Mouse (Mus musculus) neural tube, embryonic 11.5 days (tissue): ENCODE results near the gene Sh3d21. TPM values are rescaled to one million over a fixed set of nuclear protein-coding genes. Genes with fewer than 3 reads are reported as not detected.

Experiments
- ATAC-seq: fragments of 200-750 bp; cut with Nextera tagmentation; 2 replicates; pipeline ENCODE4 v1.8.0; 2017; ENCODE audit warnings: moderate number of reproducible peaks, mild to moderate bottlenecking, moderate TSS enrichment, moderate library complexity; ENCODE audit not compliant: insufficient read depth, low FRiP score, low TSS enrichment
- DNase-seq: peaks from one replicate; pipeline ENCODE4 v3.0.0-alpha.2; 2015; ENCODE audit warnings: low spot score
- H3K27ac ChIP-seq: fragments of 300-500 bp; sonication (generic); 2 replicates; pipeline ENCODE4 v1.5.1; 2014; ENCODE audit warnings: low read depth, mild to moderate bottlenecking, low read length
- H3K27me3 ChIP-seq: fragments of 300-500 bp; sonication (generic); 2 replicates; pipeline ENCODE4 v1.6.1; 2014; ENCODE audit warnings: mild to moderate bottlenecking, low read length, mixed read lengths; ENCODE audit not compliant: control insufficient read depth, insufficient read depth
- H3K36me3 ChIP-seq: fragments of 300-500 bp; sonication (generic); 2 replicates; pipeline ENCODE4 v1.6.1; 2014; ENCODE audit warnings: mild to moderate bottlenecking, low read length, moderate library complexity, mixed read lengths; ENCODE audit not compliant: control insufficient read depth, insufficient read depth
- H3K4me1 ChIP-seq: fragments of 300-500 bp; sonication (generic); 2 replicates; pipeline ENCODE4 v1.6.1; 2014; ENCODE audit warnings: low read length, mixed read lengths; ENCODE audit not compliant: control insufficient read depth, insufficient read depth
- H3K4me2 ChIP-seq: fragments of 300-500 bp; sonication (generic); 2 replicates; pipeline ENCODE4 v1.6.1; 2014; ENCODE audit warnings: low read depth, mild to moderate bottlenecking, moderate library complexity
- H3K4me3 ChIP-seq: fragments of 300-500 bp; sonication (generic); 2 replicates; pipeline ENCODE4 v1.5.1; 2014; ENCODE audit warnings: low read depth, low read length
- H3K9ac ChIP-seq: fragments of 300-500 bp; sonication (generic); 2 replicates; pipeline ENCODE4 v1.6.1; 2014; ENCODE audit warnings: mild to moderate bottlenecking, low read length
- H3K9me3 ChIP-seq: fragments of 300-500 bp; sonication (generic); 2 replicates; pipeline ENCODE4 v1.6.1; 2016; ENCODE audit warnings: low read length; ENCODE audit not compliant: control insufficient read depth
- WGBS: fragments of 180-500 bp; shearing (Covaris S2); extraction: QIAGEN DNeasy Blood & Tissue Kit; methylation state at CpG from one replicate; pipeline ENCODE4 v1.1.7; 2014; 5-methylcytosine and 5-hydroxymethylcytosine counted together
- polyA plus RNA-seq: library from polyadenylated mRNA; unstranded; fragments of >200 nt; fragmentation: Nextera tagmentation; extraction: Ambion mirVana; gene quantifications from 2 replicates; pipeline ENCODE4 v1.2.1, GENCODE M21; 2014

The Sh3d21 gene
- polyA plus RNA-seq, 1 experiment from 2014 or later: 2.6 TPM

- peaks cover 8% of the 10 kb centered on the region for H3K4me1 ChIP-seq
- no peak overlapping the region for H3K4me2 ChIP-seq
- peaks cover 11% of the 10 kb centered on the region for H3K36me3 ChIP-seq
- WGBS: 61% methylated on average over 11 of the region's 11 CpGs
- H3K9ac ChIP-seq: no peak overlapping the region
- ATAC-seq (no peak), DNase-seq (no peak)
- H3K27ac ChIP-seq: no peak overlapping the region
- H3K27me3 ChIP-seq: no peaks in the 10 kb centered on the region
- no peak overlapping the region for H3K4me3 ChIP-seq
- H3K9me3 ChIP-seq: no peaks in the 10 kb centered on the region
Measured at GRCm38 (mm10) chr4:126130502-126130901, 32.8 kb downstream of the Sh3d21 start.

GRCm38 (mm10) chr4:126123309-126124040 is 39.8 kb downstream of the Sh3d21 start:
- H3K4me3 ChIP-seq: no peak overlapping the region
- no peaks in the 10 kb centered on the region for H3K27me3 ChIP-seq
- WGBS: 90% methylated on average over 10 of the region's 10 CpGs
- ATAC-seq (no peak), DNase-seq (no peak)
- no peak overlapping the region for H3K4me2 ChIP-seq
- no peaks in the 10 kb centered on the region for H3K4me1 ChIP-seq
- no peaks in the 10 kb centered on the region for H3K9me3 ChIP-seq
- H3K9ac ChIP-seq: no peak overlapping the region
- H3K27ac ChIP-seq: no peak overlapping the region
- H3K36me3 ChIP-seq: peaks cover 6% of the 10 kb centered on the region

GRCm38 (mm10) chr4:126120506-126120905 is 42.8 kb downstream of the Sh3d21 start:
- Histone ChIP-seq H3K27me3 (no peaks in the 10 kb centered on the region), H3K36me3 (peaks cover 2% of the 10 kb centered on the region), H3K27ac (no peak overlapping the region), H3K4me2 (no peak overlapping the region), H3K9me3 (no peaks in the 10 kb centered on the region), H3K4me3 (no peak overlapping the region), H3K9ac (no peak overlapping the region), H3K4me1 (no peaks in the 10 kb centered on the region)
- WGBS: 90% methylated on average over 2 of the region's 2 CpGs
- ATAC-seq (no peak), DNase-seq (no peak)

GRCm38 (mm10) chr4:126120052-126120451 is 43.2 kb downstream of the Sh3d21 start:
- H3K9me3 ChIP-seq: no peaks in the 10 kb centered on the region
- H3K27me3 ChIP-seq: no peaks in the 10 kb centered on the region
- no peak overlapping the region for H3K4me2 ChIP-seq
- 87% methylated on average over 5 of the region's 5 CpGs for WGBS
- no peak overlapping the region for H3K9ac ChIP-seq
- DNase-seq (no peak), ATAC-seq (no peak)
- no peak overlapping the region for H3K4me3 ChIP-seq
- H3K4me1 ChIP-seq: no peaks in the 10 kb centered on the region
- no peak overlapping the region for H3K27ac ChIP-seq
- peaks cover 1% of the 10 kb centered on the region for H3K36me3 ChIP-seq

- no peak overlapping the region for H3K4me3 ChIP-seq
- ATAC-seq: no peak
- no peak overlapping the region for H3K27ac ChIP-seq
Measured at GRCm38 (mm10) chr4:126119051-126119450, 44.2 kb downstream of the Sh3d21 start.

GRCm38 (mm10) chr4:126118651-126119050 is 44.6 kb downstream of the Sh3d21 start:
- DNase-seq (no peak), ATAC-seq (no peak)
- WGBS: 89% methylated on average over 4 of the region's 4 CpGs

More at GRCm38 (mm10) chr4:126119051-126119450, 44.2 kb downstream of the Sh3d21 start:
- no peak for DNase-seq
- Histone ChIP-seq H3K36me3 (no peaks in the 10 kb centered on the region; the same call in 1 of the 2 replicates), H3K9me3 (no peaks in the 10 kb centered on the region), H3K9ac (no peak overlapping the region), H3K4me2 (no peak overlapping the region), H3K27me3 (no peaks in the 10 kb centered on the region), H3K4me1 (no peaks in the 10 kb centered on the region)
- WGBS: 81% methylated on average over 1 of the region's 1 CpGs

GRCm38 (mm10) chr4:126117116-126117515 is 46.2 kb downstream of the Sh3d21 start:
- H3K4me2 ChIP-seq: no peak overlapping the region
- H3K9me3 ChIP-seq: no peaks in the 10 kb centered on the region
- no peak overlapping the region for H3K27ac ChIP-seq
- no peaks in the 10 kb centered on the region; the same call in 1 of the 2 replicates for H3K36me3 ChIP-seq
- no peak for DNase-seq
- H3K9ac ChIP-seq: no peak overlapping the region
- no peaks in the 10 kb centered on the region for H3K4me1 ChIP-seq
- no peak overlapping the region for H3K4me3 ChIP-seq
- 87% methylated on average over 8 of the region's 8 CpGs for WGBS
- H3K27me3 ChIP-seq: no peaks in the 10 kb centered on the region
- no peak for ATAC-seq

More at GRCm38 (mm10) chr4:126118651-126119050, 44.6 kb downstream of the Sh3d21 start:
- Histone ChIP-seq H3K27ac (no peak overlapping the region), H3K9me3 (no peaks in the 10 kb centered on the region), H3K36me3 (no peaks in the 10 kb centered on the region; the same call in 1 of the 2 replicates), H3K27me3 (no peaks in the 10 kb centered on the region), H3K4me3 (no peak overlapping the region), H3K9ac (no peak overlapping the region), H3K4me1 (no peaks in the 10 kb centered on the region), H3K4me2 (no peak overlapping the region)

- Histone ChIP-seq H3K36me3 (no peaks in the 10 kb centered on the region; the same call in 1 of the 2 replicates), H3K9ac (no peak overlapping the region), H3K9me3 (no peaks in the 10 kb centered on the region), H3K27ac (no peak overlapping the region), H3K4me2 (no peak overlapping the region), H3K4me3 (no peak overlapping the region), H3K4me1 (peaks cover 3% of the 10 kb centered on the region), H3K27me3 (no peaks in the 10 kb centered on the region)
- no peak for ATAC-seq
- 70% methylated on average over 6 of the region's 6 CpGs for WGBS
- no peak for DNase-seq
Measured at GRCm38 (mm10) chr4:126115871-126116521, 47.3 kb downstream of the Sh3d21 start.

GRCm38 (mm10) chr4:126115411-126115810 is 47.9 kb downstream of the Sh3d21 start:
- H3K4me3 ChIP-seq: no peak overlapping the region
- 85% methylated on average over 9 of the region's 9 CpGs for WGBS
- H3K36me3 ChIP-seq: no peaks in the 10 kb centered on the region; the same call in 1 of the 2 replicates
- no peak overlapping the region for H3K27ac ChIP-seq
- no peaks in the 10 kb centered on the region for H3K9me3 ChIP-seq
- ATAC-seq: no peak
- H3K27me3 ChIP-seq: no peaks in the 10 kb centered on the region
- H3K4me1 ChIP-seq: peaks cover 9% of the 10 kb centered on the region
- no peak for DNase-seq
- H3K9ac ChIP-seq: no peak overlapping the region
- H3K4me2 ChIP-seq: no peak overlapping the region
